Mouse (Mus musculus) cerebellum, adult 9-10 months (tissue): ENCODE measurements around the gene Trdn.

Source experiments
- DNase-seq: peaks from one replicate; pipeline ENCODE4 v3.0.0; 2022

Trdn gene

GRCm38 (mm10) chr10:33375474-33376029 is 295.2 kb downstream of the Trdn start:
- no peak for DNase-seq
